ENCODE assay signal across 8 mouse cellular contexts in genomic region chr14:54479451-54479920, GRCm38 (mm10). TPM values are rescaled to one million over a fixed set of nuclear protein-coding genes. Genes with fewer than 3 reads are reported as not detected.
DNase-seq lines count a peak whose midpoint lies in the region; ATAC-seq and TF ChIP-seq lines count a peak whose summit lies in the region.

No protein-coding gene starts in this region.

- TF ChIP-seq CTCF in E14TG2a.4 (conservative IDR thresholded peaks at IDR 0.05; ENCODE audit: low read length) = no peak
- no peak for TF ChIP-seq CTCF in intestine, postnatal 0 days (IDR thresholded peaks at IDR 0.05; ENCODE audit: low read depth)
- TF ChIP-seq CTCF in spleen, adult 2 months (IDR thresholded peaks at IDR 0.05; ENCODE audit: extremely low read depth, insufficient read depth, insufficient read length, insufficient replicate concordance) = no peak

- H3K4me1 ChIP-seq in E14TG2a.4 (replicated peaks; ENCODE audit: low read depth, low read length) = peaks cover 31% of the 10 kb centered on the region
- peaks cover 27% of the 10 kb centered on the region for H3K4me1 ChIP-seq in embryonic facial prominence, embryonic 15.5 days
- peaks cover 10% of the 10 kb centered on the region; the same call in 1 of the 2 replicates for H3K4me1 ChIP-seq in intestine, postnatal 0 days (replicated peaks; ENCODE audit: control insufficient read depth, insufficient read depth, low read length)
- peaks cover 22% of the 10 kb centered on the region for H3K4me1 ChIP-seq in lung, embryonic 16.5 days (replicated peaks; ENCODE audit: control insufficient read depth, insufficient read depth, low read length)
- peaks cover 34% of the 10 kb centered on the region for H3K4me1 ChIP-seq in spleen, adult 2 months (ENCODE audit: control insufficient read depth, insufficient read depth, insufficient read length)

- peak; percentile 82 for DNase-seq in A20 (ENCODE audit: low read depth, low spot score)
- DNase-seq in spleen, adult 2 months (ENCODE audit: low read depth in 1 of 2, low spot score in 2 of 2) = peak in 1 of 2 experiments; percentile 46
- DNase-seq in cerebellum, adult 9-11 months = no peak

- no peaks in the 10 kb centered on the region for H3K36me3 ChIP-seq in E14TG2a.4 (ENCODE audit: insufficient read depth, low read length)
- H3K36me3 ChIP-seq in embryonic facial prominence, embryonic 15.5 days = no peaks in the 10 kb centered on the region
- H3K36me3 ChIP-seq in intestine, postnatal 0 days (ENCODE audit: control insufficient read depth, insufficient read depth) = no peaks in the 10 kb centered on the region
- no peaks in the 10 kb centered on the region for H3K36me3 ChIP-seq in lung, embryonic 16.5 days (ENCODE audit: control insufficient read depth, insufficient read depth, low read length)
- H3K36me3 ChIP-seq in spleen, adult 2 months (ENCODE audit: control insufficient read depth, insufficient read depth, low read length) = no peaks in the 10 kb centered on the region

- H3K9me3 ChIP-seq in E14TG2a.4 (ENCODE audit: low read length) = no peaks in the 10 kb centered on the region
- no peaks in the 10 kb centered on the region for H3K9me3 ChIP-seq in embryonic facial prominence, embryonic 15.5 days (replicated peaks)
- H3K9me3 ChIP-seq in intestine, postnatal 0 days (ENCODE audit: control insufficient read depth) = no peaks in the 10 kb centered on the region
- H3K9me3 ChIP-seq in lung, embryonic 16.5 days (ENCODE audit: control insufficient read depth, low read length) = no peaks in the 10 kb centered on the region

- H3K27ac ChIP-seq in embryonic facial prominence, embryonic 15.5 days (replicated peaks) = no peak overlapping the region
- no peak overlapping the region for H3K27ac ChIP-seq in intestine, postnatal 0 days (ENCODE audit: low read depth, low read length)
- H3K27ac ChIP-seq in lung, embryonic 16.5 days (ENCODE audit: low read length) = no peak overlapping the region
- no peak overlapping the region for H3K27ac ChIP-seq in spleen, adult 2 months (ENCODE audit: insufficient read depth, low read length)

- peak overlapping the region; percentile 18; the same call in 1 of the 2 replicates for H3K9ac ChIP-seq in embryonic facial prominence, embryonic 15.5 days
- H3K9ac ChIP-seq in intestine, postnatal 0 days (ENCODE audit: low read depth, low read length) = peak overlapping the region; percentile 27; the same call in 1 of the 2 replicates
- H3K9ac ChIP-seq in lung, embryonic 16.5 days (ENCODE audit: low read length) = peak overlapping the region; percentile 66

- H3K27me3 ChIP-seq in E14TG2a.4 (ENCODE audit: insufficient read depth, low read length) = peaks cover 71% of the 10 kb centered on the region
- peaks cover 41% of the 10 kb centered on the region for H3K27me3 ChIP-seq in embryonic facial prominence, embryonic 15.5 days
- peaks cover 17% of the 10 kb centered on the region; the same call in 1 of the 2 replicates for H3K27me3 ChIP-seq in intestine, postnatal 0 days (replicated peaks; ENCODE audit: control insufficient read depth, insufficient read depth, low read length)
- peaks cover 6% of the 10 kb centered on the region; the same call in 1 of the 2 replicates for H3K27me3 ChIP-seq in lung, embryonic 16.5 days (ENCODE audit: control insufficient read depth, insufficient read depth, low read depth, low read length)
- no peaks in the 10 kb centered on the region for H3K27me3 ChIP-seq in spleen, adult 2 months (ENCODE audit: control insufficient read depth, insufficient read depth, low read length)

- 1% methylated on average over 40 of the region's 40 CpGs for WGBS in embryonic facial prominence, embryonic 15.5 days
- WGBS in intestine, postnatal 0 days = 9% methylated on average over 40 of the region's 40 CpGs
- 2% methylated on average over 40 of the region's 40 CpGs for WGBS in lung, embryonic 16.5 days
- 7% methylated on average over 40 of the region's 40 CpGs for WGBS in spleen, adult 2 months

- H3K4me2 ChIP-seq in embryonic facial prominence, embryonic 15.5 days (replicated peaks) = peak overlapping the region; percentile 68
- H3K4me2 ChIP-seq in intestine, postnatal 0 days (replicated peaks; ENCODE audit: low read depth) = peak overlapping the region; percentile 67
- peak overlapping the region; percentile 68 for H3K4me2 ChIP-seq in lung, embryonic 16.5 days (ENCODE audit: low read depth, low read length)

- H3K4me3 ChIP-seq in E14TG2a.4 (replicated peaks; ENCODE audit: low read length) = peak overlapping the region; percentile 76
- peak overlapping the region; percentile 43 for H3K4me3 ChIP-seq in embryonic facial prominence, embryonic 15.5 days (replicated peaks)
- peak overlapping the region; percentile 36 for H3K4me3 ChIP-seq in intestine, postnatal 0 days (ENCODE audit: low read depth, low read length)
- peak overlapping the region; percentile 43 for H3K4me3 ChIP-seq in lung, embryonic 16.5 days (ENCODE audit: low read length)
- H3K4me3 ChIP-seq in spleen, adult 2 months (ENCODE audit: extremely low read depth, insufficient read depth, insufficient read length) = peak overlapping the region; percentile 66; the same call in 1 of the 2 replicates

- no peak for ATAC-seq in embryonic facial prominence, embryonic 15.5 days (ENCODE audit: insufficient number of reproducible peaks, low FRiP score, low TSS enrichment, low read depth)
- no peak for ATAC-seq in intestine, postnatal 0 days
- no peak for ATAC-seq in lung, embryonic 16.5 days (ENCODE audit: low read depth)
- no peak for ATAC-seq in cerebellum, adult (ENCODE audit: insufficient number of reproducible peaks, low FRiP score, low TSS enrichment)

- no peak for TF ChIP-seq POLR2A in spleen, adult 2 months (IDR thresholded peaks at IDR 0.05; ENCODE audit: low read depth, low read length)

RNA-seq across cellular contexts. Expression of gene Rem2, which starts 3.6 kb away (rescaled TPM):
- polyA plus RNA-seq in embryonic facial prominence, embryonic 15.5 days (2015; fragmentation: Nextera tagmentation; extraction: Ambion mirVana) = 3.4 and 3.9 TPM in 2 replicates
- polyA plus RNA-seq in intestine, postnatal 0 days (2015; fragmentation: Nextera tagmentation; extraction: Ambion mirVana) = 0.78 and 0.89 TPM in 2 replicates
- polyA plus RNA-seq in lung, embryonic 16.5 days (2015; fragmentation: Nextera tagmentation; extraction: Ambion mirVana) = 19.6 and 22.4 TPM in 2 replicates
- polyA plus RNA-seq in spleen, adult 2 months (2012; rRNA removed) = 0.22 and 0.40 TPM in 2 replicates

RNA-seq across cellular contexts. Expression of gene Lrp10, which starts 15.5 kb away (rescaled TPM):
- 48.1 and 49.3 TPM in 2 replicates for polyA plus RNA-seq in embryonic facial prominence, embryonic 15.5 days (2015; fragmentation: Nextera tagmentation; extraction: Ambion mirVana)
- 105 and 108 TPM in 2 replicates for polyA plus RNA-seq in intestine, postnatal 0 days (2015; fragmentation: Nextera tagmentation; extraction: Ambion mirVana)
- 61.9 and 64.2 TPM in 2 replicates for polyA plus RNA-seq in lung, embryonic 16.5 days (2015; fragmentation: Nextera tagmentation; extraction: Ambion mirVana)
- polyA plus RNA-seq in spleen, adult 2 months (2012; rRNA removed) = 154 and 206 TPM in 2 replicates

RNA-seq across cellular contexts. Expression of gene Prmt5, which starts 37.8 kb away (rescaled TPM):
- 71.2 and 74.9 TPM in 2 replicates for polyA plus RNA-seq in embryonic facial prominence, embryonic 15.5 days (2015; fragmentation: Nextera tagmentation; extraction: Ambion mirVana)
- 18.1 and 20.9 TPM in 2 replicates for polyA plus RNA-seq in intestine, postnatal 0 days (2015; fragmentation: Nextera tagmentation; extraction: Ambion mirVana)
- polyA plus RNA-seq in lung, embryonic 16.5 days (2015; fragmentation: Nextera tagmentation; extraction: Ambion mirVana) = 73.5 and 77.6 TPM in 2 replicates
- 18.2 and 26.6 TPM in 2 replicates for polyA plus RNA-seq in spleen, adult 2 months (2012; rRNA removed)

RNA-seq across cellular contexts. Expression of gene Mmp14, which starts 48.1 kb away (rescaled TPM):
- polyA plus RNA-seq in embryonic facial prominence, embryonic 15.5 days (2015; fragmentation: Nextera tagmentation; extraction: Ambion mirVana) = 253 and 259 TPM in 2 replicates
- 49.4 and 53.7 TPM in 2 replicates for polyA plus RNA-seq in intestine, postnatal 0 days (2015; fragmentation: Nextera tagmentation; extraction: Ambion mirVana)
- polyA plus RNA-seq in lung, embryonic 16.5 days (2015; fragmentation: Nextera tagmentation; extraction: Ambion mirVana) = 176 and 183 TPM in 2 replicates
- polyA plus RNA-seq in spleen, adult 2 months (2012; rRNA removed) = 42.0 and 63.2 TPM in 2 replicates

RNA-seq across cellular contexts. Expression of gene Mrpl52, which starts 52.8 kb away (rescaled TPM):
- 228 and 231 TPM in 2 replicates for polyA plus RNA-seq in embryonic facial prominence, embryonic 15.5 days (2015; fragmentation: Nextera tagmentation; extraction: Ambion mirVana)
- 300 and 317 TPM in 2 replicates for polyA plus RNA-seq in intestine, postnatal 0 days (2015; fragmentation: Nextera tagmentation; extraction: Ambion mirVana)
- polyA plus RNA-seq in lung, embryonic 16.5 days (2015; fragmentation: Nextera tagmentation; extraction: Ambion mirVana) = 258 and 287 TPM in 2 replicates
- 221 and 393 TPM in 2 replicates for polyA plus RNA-seq in spleen, adult 2 months (2012; rRNA removed)
